Mouse (Mus musculus) lung, embryonic 16.5 days (tissue): Measurements from ENCODE around the gene Gm20489. TPM values are rescaled to one million over a fixed set of nuclear protein-coding genes. Genes with fewer than 3 reads are reported as not detected.

Source experiments
- ATAC-seq: fragments of 200-750 bp; cut with Nextera tagmentation; 2 replicates; pipeline ENCODE4 v1.8.0; 2017; ENCODE audit warnings: low read depth, mild to moderate bottlenecking, moderate library complexity
- H3K27ac ChIP-seq: fragments of 300-500 bp; sonication (generic); 2 replicates; pipeline ENCODE4 v1.5.1; 2014; ENCODE audit warnings: mild to moderate bottlenecking, control low read depth, low read length
- H3K27me3 ChIP-seq: fragments of 300-500 bp; sonication (generic); 2 replicates; pipeline ENCODE4 v1.6.1; 2014; ENCODE audit warnings: low read depth, low read length, mixed read lengths; ENCODE audit not compliant: control insufficient read depth, insufficient read depth
- H3K36me3 ChIP-seq: fragments of 300-500 bp; sonication (generic); 2 replicates; pipeline ENCODE4 v1.6.1; 2014; ENCODE audit warnings: low read length; ENCODE audit not compliant: control insufficient read depth, insufficient read depth
- H3K4me1 ChIP-seq: fragments of 300-500 bp; sonication (generic); replicated peaks from 2 replicates; pipeline ENCODE4 v1.6.1; 2014; ENCODE audit warnings: low read length, mixed read lengths; ENCODE audit not compliant: control insufficient read depth, insufficient read depth
- H3K4me2 ChIP-seq: fragments of 300-500 bp; sonication (generic); 2 replicates; pipeline ENCODE4 v1.6.1; 2014; ENCODE audit warnings: low read depth, low read length, control low read depth
- H3K4me3 ChIP-seq: fragments of 300-500 bp; sonication (generic); 2 replicates; pipeline ENCODE4 v1.5.1; 2014; ENCODE audit warnings: mild to moderate bottlenecking, low read length, control low read depth
- H3K9ac ChIP-seq: fragments of 300-500 bp; sonication (generic); 2 replicates; pipeline ENCODE4 v1.6.1; 2014; ENCODE audit warnings: low read length, control low read depth
- H3K9me3 ChIP-seq: fragments of 300-500 bp; sonication (generic); 2 replicates; pipeline ENCODE4 v1.6.1; 2016; ENCODE audit warnings: low read length; ENCODE audit not compliant: control insufficient read depth
- WGBS: fragments of 180-500 bp; shearing (Covaris S2); extraction: QIAGEN DNeasy Blood & Tissue Kit; methylation state at CpG from one replicate; pipeline ENCODE4 v1.1.7; 2014; 5-methylcytosine and 5-hydroxymethylcytosine counted together
- polyA plus RNA-seq: library from polyadenylated mRNA; unstranded; fragments of >200 nt; fragmentation: Nextera tagmentation; extraction: Ambion mirVana; gene quantifications from 2 replicates; pipeline ENCODE4 v1.2.1, GENCODE M21; 2015

The Gm20489 gene
- polyA plus RNA-seq, 1 experiment from 2014 or later: not detected

GRCm38 (mm10) chrX:101222796-101223162 lies 46.0 kb downstream of the Gm20489 start:
- Histone ChIP-seq H3K27me3 (no peaks in the 10 kb centered on the region; the same call in none of the 2 replicates), H3K36me3 (no peaks in the 10 kb centered on the region), H3K4me3 (peak overlapping the region; percentile 66), H3K4me1 (peaks cover 5% of the 10 kb centered on the region; the same call in 1 of the 2 replicates), H3K9me3 (no peaks in the 10 kb centered on the region), H3K27ac (peak overlapping the region; percentile 76), H3K9ac (peak overlapping the region; percentile 56), H3K4me2 (peak overlapping the region; percentile 63)
- WGBS: 22% methylated on average over 7 of the region's 7 CpGs
- no peak for ATAC-seq

DNA sequence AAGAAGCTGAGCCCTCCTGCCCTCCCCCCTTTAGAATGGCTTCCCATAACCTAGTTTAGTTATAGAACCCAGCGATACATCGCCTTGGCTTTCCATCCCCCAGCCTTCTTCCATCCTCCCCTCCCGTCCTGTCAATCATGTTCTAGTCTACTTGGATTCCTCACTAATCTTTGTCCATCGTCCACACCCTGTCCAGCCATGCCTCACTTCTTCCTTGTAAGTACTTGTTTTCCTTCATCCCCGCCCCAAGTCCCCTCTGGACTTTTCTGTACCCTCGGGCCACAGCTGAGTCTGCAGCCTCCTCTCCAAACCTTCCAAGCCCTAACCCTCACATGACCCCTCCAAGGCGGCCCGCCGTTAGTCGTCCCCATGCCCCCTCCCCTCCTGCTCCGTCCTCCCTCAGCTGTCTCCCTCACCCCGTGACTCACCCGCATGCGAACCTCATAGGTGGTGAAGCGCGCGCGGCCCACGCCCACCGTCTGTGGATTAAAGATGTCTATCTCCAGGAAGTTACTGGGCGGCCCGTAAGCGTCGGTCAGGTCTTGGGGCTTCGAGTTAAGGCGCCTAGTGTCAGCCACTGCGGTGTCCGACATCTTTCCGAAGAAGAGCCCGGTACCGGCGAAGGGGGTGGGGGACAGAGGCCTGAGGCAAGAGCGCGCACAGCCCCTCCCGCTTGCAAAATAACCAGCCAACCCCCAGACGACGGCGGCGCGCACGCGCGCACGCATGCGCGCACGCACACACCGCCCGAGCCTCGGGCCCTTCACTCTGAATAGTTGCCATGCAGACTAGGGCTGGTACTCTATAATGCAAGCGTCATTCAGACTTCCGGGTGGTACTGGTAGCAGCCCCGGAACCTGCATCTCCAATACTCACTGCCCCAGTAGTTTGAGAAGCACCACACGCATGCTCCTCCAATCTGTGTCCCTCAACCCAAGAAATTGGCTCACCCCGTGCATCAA lies 46.7 kb downstream of the Gm20489 start, which contains the start of gene Snx12:
Gene Snx12, minus strand, starts transcription at position 730 of the 962 bp plus-strand sequence.
- Histone ChIP-seq H3K9ac (peak within 1 kb of the TSS; percentile 74), H3K4me1 (peaks cover 5% of the 10 kb centered on the region; the same call in 1 of the 2 replicates), H3K9me3 (no peaks in the 10 kb centered on the region), H3K36me3 (no peaks in the 10 kb centered on the region), H3K27me3 (no peaks in the 10 kb centered on the region; the same call in 1 of the 2 replicates), H3K4me2 (peak within 1 kb of the TSS; percentile 63), H3K27ac (peak within 1 kb of the TSS; percentile 76), H3K4me3 (peak within 1 kb of the TSS; percentile 66)
- ATAC-seq: peak; percentile 97
- WGBS: 16% methylated on average over 45 of the region's 55 CpGs

Other genes starting within 250 kb of the Gm20489 start
- 0.25 and 0.33 TPM in 2 replicates for gene Tex11, start 209.4 kb downstream of the Gm20489 start, polyA plus RNA-seq
- gene Slc7a3, start 183.0 kb downstream of the Gm20489 start, polyA plus RNA-seq: 0.67 and 0.74 TPM in 2 replicates
- gene Snx12, start 46.5 kb downstream of the Gm20489 start, polyA plus RNA-seq: 48.6 and 52.1 TPM in 2 replicates
- 2.2 and 2.5 TPM in 2 replicates for gene Foxo4, start 14.5 kb downstream of the Gm20489 start, polyA plus RNA-seq
- gene Gm614, start 5.0 kb downstream of the Gm20489 start, polyA plus RNA-seq: not detected in 2 replicates
- gene Il2rg, start 768 bp downstream of the Gm20489 start, polyA plus RNA-seq: 26.5 and 27.9 TPM in 2 replicates
- 34.2 and 34.9 TPM in 2 replicates for gene Med12, start 5.0 kb upstream of the Gm20489 start, polyA plus RNA-seq
- gene Nlgn3, start 30.1 kb upstream of the Gm20489 start, polyA plus RNA-seq: 4.2 and 4.9 TPM in 2 replicates
- 0.58 and 2.8 TPM in 2 replicates for gene Gjb1, start 107.4 kb upstream of the Gm20489 start, polyA plus RNA-seq
- gene Zmym3, start 151.8 kb upstream of the Gm20489 start, polyA plus RNA-seq: 31.4 and 33.2 TPM in 2 replicates
- 399 and 412 TPM in 2 replicates for gene Nono, start 160.3 kb upstream of the Gm20489 start, polyA plus RNA-seq
- gene Itgb1bp2, start 180.1 kb upstream of the Gm20489 start, polyA plus RNA-seq: 7.6 and 12.3 TPM in 2 replicates